Mouse (Mus musculus): ENCODE measurements around the gene Poc1b.

- TF ChIP-seq CTCF (IDR thresholded peaks at IDR 0.05; ENCODE audit: extremely low read depth, insufficient read depth, insufficient read length, insufficient replicate concordance) = no peak
- no peak for TF ChIP-seq POLR2A (IDR thresholded peaks at IDR 0.05; ENCODE audit: low read depth, low read length)
Measured at GRCm38 (mm10) chr10:99076113-99076895, 30.5 kb upstream of the Poc1b start.
